ENCODE assay signal across 24 mouse cellular contexts in genomic region chr3:58227322-58227627, GRCm38 (mm10).
DNase-seq lines count a peak whose midpoint lies in the region; ATAC-seq lines count a peak whose summit lies in the region.
"Had no signal": no experiment of that assay in that cellular context is flagged by ENCODE, and none has a peak within 500 bp of the region (broad histone marks: within the 10 kb centered on the region; RNA-seq: fewer than 3 reads in every experiment).

No protein-coding gene starts in this region.

- H3K27me3 ChIP-seq in midbrain, embryonic 14.5 days (ENCODE audit: control insufficient read depth, insufficient read depth, low read length) = no peaks in the 10 kb centered on the region
- no peaks in the 10 kb centered on the region for H3K27me3 ChIP-seq in midbrain, embryonic 13.5 days
- no peaks in the 10 kb centered on the region for H3K27me3 ChIP-seq in midbrain, embryonic 16.5 days (ENCODE audit: control insufficient read depth, insufficient read depth, low read depth, low read length)
- H3K27me3 ChIP-seq in midbrain, embryonic 10.5 days (ENCODE audit: low read depth, poor library complexity, severe bottlenecking) = no peaks in the 10 kb centered on the region
- H3K27me3 ChIP-seq in neural tube, embryonic 13.5 days = no peaks in the 10 kb centered on the region
- H3K27me3 ChIP-seq: CH12.LX; embryonic facial prominence, embryonic 12.5 days; forebrain, embryonic 13.5 days; forebrain, embryonic 15.5 days; Patski had no signal

- no peak for ATAC-seq in midbrain, embryonic 14.5 days (ENCODE audit: low FRiP score, low TSS enrichment)
- no peak for ATAC-seq in midbrain, embryonic 13.5 days
- ATAC-seq in midbrain, embryonic 16.5 days = 0 out of 2 replicates have a peak, but pooled peaks have one; percentile 45
- ATAC-seq in neural tube, embryonic 13.5 days (ENCODE audit: low read depth) = peak; percentile 58; the same call in 1 of the 2 replicates
- ATAC-seq: activated CD4-positive, CD25-positive, alpha-beta regulatory T cell, adult 4 months; CD4-positive, CD25-positive, alpha-beta regulatory T cell, adult 4 months; forebrain, embryonic 13.5 days; forebrain, embryonic 15.5 days; Patski had no signal

- no peak overlapping the region for H3K9ac ChIP-seq in midbrain, embryonic 14.5 days (replicated peaks; ENCODE audit: low read length)
- H3K9ac ChIP-seq in midbrain, embryonic 13.5 days (replicated peaks) = no peak overlapping the region
- H3K9ac ChIP-seq in midbrain, embryonic 16.5 days (ENCODE audit: low read depth, low read length) = no peak overlapping the region
- no peak overlapping the region for H3K9ac ChIP-seq in neural tube, embryonic 13.5 days
- H3K9ac ChIP-seq: embryonic facial prominence, embryonic 12.5 days; forebrain, embryonic 13.5 days; forebrain, embryonic 15.5 days had no signal

- H3K36me3 ChIP-seq in midbrain, embryonic 14.5 days (ENCODE audit: control insufficient read depth, insufficient read depth, low read length) = no peaks in the 10 kb centered on the region
- H3K36me3 ChIP-seq in midbrain, embryonic 13.5 days = no peaks in the 10 kb centered on the region
- no peaks in the 10 kb centered on the region for H3K36me3 ChIP-seq in midbrain, embryonic 16.5 days (ENCODE audit: control insufficient read depth, insufficient read depth, low read length)
- no peaks in the 10 kb centered on the region for H3K36me3 ChIP-seq in midbrain, embryonic 10.5 days
- H3K36me3 ChIP-seq in neural tube, embryonic 13.5 days = no peaks in the 10 kb centered on the region
- H3K36me3 ChIP-seq: embryonic facial prominence, embryonic 10.5 days; embryonic facial prominence, embryonic 12.5 days; forebrain, embryonic 15.5 days; G1E had no signal

- no peaks in the 10 kb centered on the region for H3K9me3 ChIP-seq in midbrain, embryonic 14.5 days (ENCODE audit: control insufficient read depth, low read length)
- no peaks in the 10 kb centered on the region for H3K9me3 ChIP-seq in midbrain, embryonic 13.5 days
- no peaks in the 10 kb centered on the region for H3K9me3 ChIP-seq in midbrain, embryonic 16.5 days (replicated peaks; ENCODE audit: control insufficient read depth, low read length, poor library complexity, severe bottlenecking)
- H3K9me3 ChIP-seq in midbrain, embryonic 10.5 days (replicated peaks) = no peaks in the 10 kb centered on the region
- H3K9me3 ChIP-seq in neural tube, embryonic 13.5 days = no peaks in the 10 kb centered on the region
- H3K9me3 ChIP-seq: embryonic facial prominence, embryonic 10.5 days; embryonic facial prominence, embryonic 12.5 days; forebrain, embryonic 13.5 days; forebrain, embryonic 15.5 days; G1E had no signal

- H3K27ac ChIP-seq in midbrain, embryonic 14.5 days (replicated peaks; ENCODE audit: low read depth, low read length) = 0 out of 2 replicates have a peak overlapping the region, but pooled peaks have one; percentile 32
- no peak overlapping the region for H3K27ac ChIP-seq in midbrain, embryonic 13.5 days
- H3K27ac ChIP-seq in midbrain, embryonic 16.5 days (ENCODE audit: low read length) = no peak overlapping the region
- no peak overlapping the region for H3K27ac ChIP-seq in midbrain, embryonic 10.5 days (replicated peaks)
- peak overlapping the region; percentile 33 for H3K27ac ChIP-seq in neural tube, embryonic 13.5 days (replicated peaks)
- H3K27ac ChIP-seq: embryonic facial prominence, embryonic 10.5 days; embryonic facial prominence, embryonic 12.5 days; forebrain, embryonic 13.5 days; forebrain, embryonic 15.5 days had no signal

- DNase-seq in midbrain, embryonic 14.5 days = no peak
- DNase-seq in midbrain, embryonic 10.5 days (ENCODE audit: low spot score) = no peak
- no peak for DNase-seq in layer of hippocampus, adult 8-10 months (ENCODE audit: low spot score in 2 of 2)
- DNase-seq: adrenal gland, adult 8-10 months; adrenal gland, postnatal 14 days; adrenal gland, postnatal 36 days; B cell, adult 2 months; cerebellum, adult 11-12 months; cerebellum, adult 2 months; cerebellum, adult 9-10 months; cerebellum, postnatal 10 days; cerebellum, postnatal 25 days had no signal

- H3K4me1 ChIP-seq in midbrain, embryonic 14.5 days (ENCODE audit: control insufficient read depth, insufficient read depth, low read length) = no peaks in the 10 kb centered on the region
- H3K4me1 ChIP-seq in midbrain, embryonic 13.5 days (replicated peaks) = no peaks in the 10 kb centered on the region
- H3K4me1 ChIP-seq in midbrain, embryonic 16.5 days (ENCODE audit: control insufficient read depth, insufficient read depth, low read length) = no peaks in the 10 kb centered on the region
- H3K4me1 ChIP-seq in midbrain, embryonic 10.5 days = no peaks in the 10 kb centered on the region
- peaks cover 11% of the 10 kb centered on the region; the same call in 1 of the 2 replicates for H3K4me1 ChIP-seq in neural tube, embryonic 13.5 days (replicated peaks)
- H3K4me1 ChIP-seq: embryonic facial prominence, embryonic 10.5 days; embryonic facial prominence, embryonic 12.5 days; forebrain, embryonic 13.5 days; forebrain, embryonic 15.5 days had no signal

- H3K4me3 ChIP-seq in midbrain, embryonic 14.5 days (replicated peaks; ENCODE audit: low read depth, low read length) = no peak overlapping the region
- no peak overlapping the region for H3K4me3 ChIP-seq in midbrain, embryonic 13.5 days (replicated peaks)
- no peak overlapping the region for H3K4me3 ChIP-seq in midbrain, embryonic 16.5 days (ENCODE audit: low read depth, low read length)
- no peak overlapping the region for H3K4me3 ChIP-seq in midbrain, embryonic 10.5 days
- no peak overlapping the region for H3K4me3 ChIP-seq in neural tube, embryonic 13.5 days
- H3K4me3 ChIP-seq: embryonic facial prominence, embryonic 10.5 days; embryonic facial prominence, embryonic 12.5 days; forebrain, embryonic 13.5 days; forebrain, embryonic 15.5 days had no signal

- no peak overlapping the region for H3K4me2 ChIP-seq in midbrain, embryonic 14.5 days (ENCODE audit: low read length)
- no peak overlapping the region for H3K4me2 ChIP-seq in midbrain, embryonic 13.5 days (replicated peaks)
- no peak overlapping the region for H3K4me2 ChIP-seq in midbrain, embryonic 16.5 days (ENCODE audit: low read length)
- H3K4me2 ChIP-seq in neural tube, embryonic 13.5 days = 0 out of 2 replicates have a peak overlapping the region, but pooled peaks have one; percentile 7
- H3K4me2 ChIP-seq: embryonic facial prominence, embryonic 12.5 days; forebrain, embryonic 13.5 days; forebrain, embryonic 15.5 days had no signal

- WGBS in midbrain, embryonic 14.5 days = 69% methylated on average over 5 of the region's 5 CpGs
- 82% methylated on average over 5 of the region's 5 CpGs for WGBS in midbrain, embryonic 13.5 days
- WGBS in midbrain, embryonic 16.5 days = 72% methylated on average over 5 of the region's 5 CpGs
- WGBS in midbrain, embryonic 10.5 days = 89% methylated on average over 5 of the region's 5 CpGs
- WGBS in neural tube, embryonic 13.5 days = 50% methylated on average over 5 of the region's 5 CpGs

Comparison
In these comparisons a context has a peak if more than half of its experiments do, and no peak if none do; other contexts are left out.
1. ATAC-seq: peak in midbrain, embryonic 16.5 days (single experiment) and neural tube, embryonic 13.5 days (single experiment); none in midbrain, embryonic 14.5 days (single experiment) and midbrain, embryonic 13.5 days (single experiment).
2. H3K27ac ChIP-seq: peak in midbrain, embryonic 14.5 days (single experiment) and neural tube, embryonic 13.5 days (single experiment); none in midbrain, embryonic 13.5 days (single experiment), midbrain, embryonic 16.5 days (single experiment) and midbrain, embryonic 10.5 days (single experiment).